Mouse (Mus musculus) kidney, adult 9 months (tissue): ENCODE measurements around the gene Ddah1.
A peak's percentile ranks its signal among the peaks of the same experiment; 100 is the strongest.

Experiments used
- DNase-seq: peaks from one replicate; pipeline ENCODE4 v3.0.0; 2022

Gene Ddah1

GRCm38 (mm10) chr3:145768439-145768838 is 10.0 kb downstream of the Ddah1 start:
- DNase-seq = no peak

DNA sequence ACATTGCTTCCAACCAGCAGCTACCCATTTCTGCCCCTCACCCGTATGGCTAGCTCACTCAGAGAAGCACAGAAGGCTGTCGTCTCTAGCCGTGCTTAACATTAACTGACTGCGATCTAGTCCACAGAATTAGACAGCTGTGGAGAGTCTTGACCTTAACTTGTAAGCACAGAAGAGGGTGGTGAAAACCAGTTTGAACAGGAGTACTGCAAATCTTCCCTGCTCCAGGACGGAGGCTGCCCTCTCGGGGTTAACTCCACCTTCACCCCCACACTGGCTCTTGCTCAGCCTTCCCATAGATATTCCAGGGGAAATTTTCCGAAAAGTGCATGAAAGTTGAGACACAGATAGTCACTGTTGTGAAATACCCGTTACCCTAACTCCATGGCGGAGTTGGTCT is 14.9 kb downstream of the Ddah1 start:
- peak; percentile 67 for DNase-seq

DNA sequence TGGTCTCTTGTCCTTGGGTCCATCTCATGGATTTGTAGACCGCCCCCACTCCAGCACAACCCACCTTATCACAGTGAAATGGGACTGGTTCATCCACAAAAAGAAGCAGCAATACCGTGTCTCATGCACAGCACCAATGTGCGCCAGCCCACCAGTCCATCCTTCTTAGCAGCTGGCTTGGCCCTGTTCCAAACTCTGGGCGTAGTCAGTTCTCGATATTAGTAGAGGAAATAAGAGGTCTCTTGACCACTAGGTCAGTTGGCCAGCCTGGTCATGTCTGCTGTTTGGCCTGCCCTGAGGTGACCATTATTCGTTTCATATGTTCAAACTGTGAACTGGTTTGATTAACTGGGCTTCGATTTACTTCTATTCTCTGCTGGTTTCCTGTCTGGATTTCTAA is 15.9 kb downstream of the Ddah1 start:
- no peak for DNase-seq

DNA sequence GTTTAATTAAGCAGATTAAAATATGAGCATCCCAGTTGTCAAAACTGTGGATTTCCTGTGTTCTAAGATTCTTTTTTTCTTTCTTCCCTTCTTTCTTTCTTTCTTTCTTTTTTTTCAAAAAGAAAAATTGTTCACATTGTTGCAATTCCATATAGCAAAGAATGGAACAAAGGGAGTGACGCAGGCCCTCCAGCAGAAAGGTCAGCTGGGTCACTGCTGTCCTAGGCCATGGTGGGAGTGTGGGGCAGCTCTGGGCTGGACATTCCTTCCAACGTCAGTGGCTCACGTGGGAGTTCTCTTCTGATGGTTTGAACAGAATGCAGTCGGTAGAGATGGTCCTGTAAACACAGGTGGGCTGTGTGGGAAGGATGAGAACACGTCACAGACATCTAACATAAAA is 16.8 kb downstream of the Ddah1 start:
- DNase-seq = no peak

DNA sequence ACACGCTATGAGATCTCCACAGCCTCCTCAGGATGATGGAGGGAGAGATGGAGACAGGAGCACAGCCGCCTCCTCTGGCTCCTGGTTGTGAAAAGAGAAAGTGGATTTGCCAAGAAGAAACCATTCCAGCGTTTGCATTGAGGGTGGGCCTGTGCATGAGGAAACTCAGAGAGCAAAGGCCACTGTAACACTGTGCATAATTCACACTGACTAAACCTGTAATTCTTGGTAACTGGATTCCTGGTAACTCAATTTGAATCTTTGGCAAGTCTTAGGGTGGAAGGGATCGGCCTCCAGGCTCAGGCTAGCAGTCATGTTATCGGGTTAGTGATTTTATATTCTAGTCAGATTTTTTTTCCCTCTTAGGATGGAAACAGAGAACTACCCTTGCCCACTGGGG is 17.4 kb downstream of the Ddah1 start:
- DNase-seq = no peak

GRCm38 (mm10) chr3:145777006-145777405 is 18.5 kb downstream of the Ddah1 start:
- DNase-seq = no peak

- peak; percentile 62 for DNase-seq
Measured at GRCm38 (mm10) chr3:145778406-145778922, 20.0 kb downstream of the Ddah1 start.

GRCm38 (mm10) chr3:145779279-145779973 is 21.0 kb downstream of the Ddah1 start:
- DNase-seq = no peak

- peak; percentile 77 for DNase-seq
Measured at GRCm38 (mm10) chr3:145780784-145781442, 22.4 kb downstream of the Ddah1 start.

DNA sequence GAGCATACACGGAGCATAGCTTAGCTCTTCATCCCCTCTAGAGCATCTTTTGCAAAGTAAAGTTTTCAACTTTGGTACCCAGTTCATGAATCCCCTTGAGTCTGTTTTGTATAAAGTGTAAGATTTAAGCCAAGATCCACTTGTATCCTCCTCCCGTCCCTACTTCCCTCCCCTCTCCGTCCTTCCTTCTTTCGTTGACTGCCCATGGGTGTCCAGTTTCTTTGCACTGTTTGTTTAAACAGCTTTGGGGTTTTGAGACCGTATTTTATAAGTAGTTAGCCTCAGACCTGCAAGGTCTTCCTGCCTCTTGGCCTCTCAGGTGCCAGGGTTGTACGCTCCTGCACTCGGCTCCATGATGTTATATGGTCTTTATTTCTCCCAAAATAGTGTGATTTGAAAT is 26.8 kb downstream of the Ddah1 start:
- no peak for DNase-seq

DNA sequence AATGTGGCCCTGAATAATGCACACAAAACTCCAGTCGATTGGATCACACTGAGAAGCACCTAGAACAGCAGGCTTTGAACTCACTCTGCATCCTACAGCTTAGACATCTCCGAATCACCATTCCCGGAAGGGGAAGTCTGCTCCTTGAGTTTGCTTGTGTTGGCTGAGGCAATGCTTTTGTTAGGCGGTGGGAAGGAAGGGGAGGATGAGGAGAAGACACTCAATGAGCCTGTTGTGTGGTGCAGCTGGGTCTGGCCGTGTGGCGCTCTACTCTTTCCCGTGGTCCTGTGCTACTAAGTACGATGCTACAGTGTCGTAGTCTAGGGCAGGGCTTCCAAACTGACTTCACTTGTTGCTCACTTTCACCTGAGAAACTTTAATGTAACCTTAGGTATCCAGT is 28.8 kb downstream of the Ddah1 start:
- no peak for DNase-seq

GRCm38 (mm10) chr3:145789114-145789513 is 30.6 kb downstream of the Ddah1 start:
- no peak for DNase-seq

GRCm38 (mm10) chr3:145790233-145790632 is 31.8 kb downstream of the Ddah1 start:
- no peak for DNase-seq

- DNase-seq = no peak
Measured at GRCm38 (mm10) chr3:145790709-145791108, 32.2 kb downstream of the Ddah1 start.

DNA sequence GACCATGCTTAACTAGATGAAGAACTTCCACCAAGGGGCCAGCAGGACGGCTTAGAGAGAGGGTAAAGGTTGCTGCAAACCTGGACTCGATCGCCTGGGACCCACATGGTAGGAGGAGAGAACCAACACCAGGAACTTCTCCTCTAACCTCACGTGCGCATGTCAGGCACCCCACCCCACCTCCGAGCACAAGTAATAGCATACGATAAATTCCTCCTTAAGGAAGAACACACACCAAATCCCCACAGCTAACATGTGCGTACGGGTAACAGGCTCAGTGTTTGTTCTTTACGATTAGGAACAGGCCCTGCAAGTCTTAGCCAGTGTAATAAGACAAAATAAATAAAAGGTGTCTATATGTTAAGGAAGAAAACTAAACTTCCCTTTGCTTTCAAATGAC is 35.9 kb downstream of the Ddah1 start:
- DNase-seq = no peak

- no peak for DNase-seq
Measured at GRCm38 (mm10) chr3:145795896-145796295, 37.4 kb downstream of the Ddah1 start.

DNA sequence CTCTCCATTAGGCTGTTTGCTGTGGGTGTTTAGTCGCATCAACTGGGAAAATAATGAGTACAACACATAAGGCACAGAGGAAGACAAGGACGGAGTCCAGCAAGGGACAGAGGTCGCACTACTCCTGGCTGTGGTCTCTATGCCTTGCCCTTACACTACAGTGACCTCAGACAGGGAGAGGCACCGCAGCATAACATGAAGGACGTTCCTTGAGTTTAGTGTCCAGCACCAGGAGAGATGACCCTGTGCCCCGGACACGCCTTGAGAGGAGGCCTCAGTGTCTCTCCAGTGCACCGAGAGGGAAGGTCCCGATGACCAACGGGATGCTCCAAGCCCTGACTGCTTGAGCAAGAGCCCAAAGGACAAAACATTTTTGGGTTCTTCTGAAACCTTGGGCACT is 39.6 kb downstream of the Ddah1 start:
- DNase-seq = no peak

DNA sequence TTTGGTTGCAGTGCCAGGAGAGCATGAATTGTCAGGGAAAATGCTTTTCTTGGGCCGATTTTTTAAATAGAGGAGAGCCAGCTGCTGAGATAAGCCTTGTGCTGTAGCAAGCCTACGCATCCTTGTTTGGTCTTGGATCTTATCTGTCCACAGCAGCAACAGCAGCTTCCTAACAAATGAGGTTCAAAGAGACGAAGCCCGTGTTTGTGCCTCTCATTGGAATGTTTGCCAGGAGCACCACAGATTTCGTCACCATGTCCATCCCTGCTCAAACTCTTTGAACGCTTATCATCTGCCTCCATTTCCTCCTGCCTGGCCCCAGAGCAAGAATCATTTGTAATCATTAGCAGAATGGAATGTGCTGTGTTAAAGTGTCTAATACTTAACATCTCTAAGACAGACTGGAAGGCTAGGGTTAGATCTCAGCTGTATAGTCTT is 40.3 kb downstream of the Ddah1 start:
- peak; percentile 87 for DNase-seq

DNA sequence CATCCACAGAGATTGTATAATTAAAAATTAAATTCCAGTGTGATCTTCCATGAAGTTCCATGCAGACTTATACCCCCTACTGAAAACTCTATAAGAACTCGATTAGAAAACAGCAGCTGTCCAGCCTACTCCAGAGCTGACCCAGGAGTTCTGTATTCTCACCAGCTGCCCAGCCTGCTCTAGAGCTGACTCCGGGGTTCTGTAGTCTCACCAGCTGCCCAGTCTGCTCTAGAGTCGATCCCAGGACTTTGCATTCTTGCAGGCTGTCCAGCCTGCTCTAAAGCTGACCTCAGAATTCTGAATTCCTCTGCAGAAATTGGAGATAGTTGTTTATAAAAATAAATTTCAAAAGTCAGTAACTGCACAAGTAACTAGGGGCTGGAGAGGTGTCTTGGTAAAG is 40.9 kb downstream of the Ddah1 start:
- no peak for DNase-seq

GRCm38 (mm10) chr3:145802106-145802505 is 43.6 kb downstream of the Ddah1 start:
- no peak for DNase-seq

GRCm38 (mm10) chr3:145805848-145806247 is 47.4 kb downstream of the Ddah1 start:
- DNase-seq = no peak

DNA sequence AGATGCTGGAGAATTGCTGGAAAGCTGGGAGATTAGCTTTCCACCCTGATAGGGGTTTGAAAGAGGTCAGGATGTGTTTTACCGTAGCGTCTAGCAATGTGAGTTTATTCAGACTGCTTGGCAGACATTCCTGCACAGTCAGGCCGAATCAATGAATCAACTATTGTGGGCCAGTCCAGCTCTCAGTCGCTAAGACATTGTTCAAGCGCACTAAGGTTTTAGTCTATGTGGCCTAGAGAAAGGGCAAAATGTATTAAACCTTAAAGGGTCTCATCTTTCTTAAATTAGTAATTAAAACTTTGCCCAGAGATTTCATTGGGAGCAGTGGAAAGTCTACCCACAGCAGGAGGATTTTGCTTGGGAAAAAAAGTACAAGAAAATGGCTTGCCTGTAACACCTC is 48.0 kb downstream of the Ddah1 start:
- peak; percentile 48 for DNase-seq

DNA sequence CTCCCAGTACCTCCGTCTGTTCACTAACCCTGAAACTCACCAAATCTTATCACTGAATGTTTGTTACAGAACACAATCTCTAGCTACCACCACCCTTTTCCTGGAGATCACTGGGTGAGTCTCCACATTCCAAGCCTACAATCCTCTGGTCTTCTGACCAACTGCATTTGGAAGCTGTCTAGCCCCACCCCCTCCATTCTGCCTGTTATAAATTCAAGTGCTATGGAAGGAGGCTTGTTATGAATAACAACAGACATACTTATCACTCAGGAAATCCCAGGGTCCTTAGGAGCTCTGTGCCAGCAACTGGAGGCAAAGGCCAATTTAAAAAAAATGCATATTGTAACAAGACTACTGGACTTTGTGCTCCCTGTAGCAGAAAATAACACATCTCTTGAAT is 58.3 kb downstream of the Ddah1 start:
- peak; percentile 42 for DNase-seq

DNA sequence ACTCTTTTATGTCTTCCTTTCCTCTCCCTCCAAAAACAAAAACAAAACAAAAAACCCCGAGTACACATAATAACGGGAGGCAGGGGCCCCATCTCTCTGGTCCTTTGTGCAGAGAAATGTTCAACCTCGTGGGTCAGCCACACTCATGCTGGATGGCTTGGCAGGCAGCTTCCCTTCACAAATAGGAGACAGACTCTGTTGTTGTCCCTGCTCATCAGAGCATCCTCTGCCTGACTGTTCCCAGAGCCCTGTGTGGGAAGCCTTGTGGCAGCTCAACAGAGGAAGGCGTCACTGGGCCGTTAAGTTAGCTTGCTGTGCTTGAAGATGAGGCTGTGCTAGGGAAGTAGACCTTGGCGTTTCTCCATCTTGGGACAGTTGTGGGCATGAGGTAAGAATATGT is 58.8 kb downstream of the Ddah1 start:
- peak; percentile 20 for DNase-seq

DNA sequence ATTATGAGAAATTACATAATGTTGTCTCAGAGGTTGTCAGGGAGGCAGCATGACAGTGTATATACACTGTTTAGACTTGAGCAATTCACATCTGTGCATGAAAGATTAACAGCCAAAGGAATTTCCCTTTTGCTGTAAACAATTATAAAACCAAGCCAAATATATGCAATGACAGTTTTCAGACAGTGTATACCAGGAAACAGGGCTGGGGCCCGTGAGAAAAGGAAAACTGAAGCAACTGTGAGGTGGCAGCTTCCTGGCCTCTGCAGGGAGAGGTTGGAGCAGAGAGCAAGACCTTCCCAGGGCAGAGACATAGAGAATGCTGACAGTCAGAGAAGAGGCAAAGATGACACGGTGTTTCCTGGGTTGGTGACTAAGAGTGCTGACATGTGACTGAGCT is 62.0 kb downstream of the Ddah1 start:
- no peak for DNase-seq
